Mouse (Mus musculus): ENCODE measurements around the gene Aplp2.
"Not testable (repeated sequence)": the region's sequence is repeated elsewhere in the genome, so short reads cannot be mapped to it uniquely, and the experiment has no call there.

Aplp2 gene

DNA sequence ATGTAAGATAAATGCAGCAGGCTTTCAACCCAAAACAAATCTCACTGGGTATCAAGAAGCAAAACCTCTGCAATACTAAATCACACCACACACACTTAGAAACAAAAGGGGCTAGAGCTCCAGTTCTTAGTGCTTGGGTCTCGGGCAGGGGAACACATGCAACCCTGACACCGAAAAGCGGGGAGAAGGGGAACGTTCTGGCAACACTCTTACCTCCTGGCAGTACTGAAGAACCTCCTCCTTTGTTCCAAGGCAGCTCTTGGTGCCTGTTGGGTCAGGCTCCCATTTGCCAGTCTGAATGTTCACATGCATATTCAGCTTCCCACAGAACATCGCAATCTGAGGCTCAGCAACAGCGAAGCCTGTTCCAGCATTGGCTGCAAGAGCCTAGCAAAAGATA, 33.9 kb downstream of the Aplp2 start:
- DNase-seq (ENCODE audit: low spot score): no peak

GRCm38 (mm10) chr9:31176379-31177130, 35.1 kb downstream of the Aplp2 start:
- DNase-seq (ENCODE audit: low spot score): peak; percentile 22

DNA sequence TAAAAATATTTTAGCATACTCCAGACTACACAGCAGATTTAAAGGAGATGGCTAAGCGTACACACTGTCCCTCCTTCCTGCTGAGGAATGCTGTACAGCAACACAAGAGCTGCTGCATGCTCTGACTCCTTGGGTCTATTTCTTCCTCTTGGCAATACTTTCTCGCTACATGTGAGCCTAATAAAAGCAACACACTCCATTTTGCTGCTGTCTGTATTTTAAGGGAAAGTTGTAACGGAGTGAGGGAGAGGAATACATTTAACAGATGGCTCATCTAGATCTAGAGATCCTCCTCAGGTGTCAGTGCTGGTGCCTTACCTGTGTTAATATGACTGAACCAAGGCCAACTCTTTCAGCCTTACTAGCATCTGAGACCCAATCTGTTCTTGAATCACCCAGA, 35.6 kb downstream of the Aplp2 start:
- DNase-seq (ENCODE audit: low spot score): no peak

GRCm38 (mm10) chr9:31175346-31175745, 36.3 kb downstream of the Aplp2 start:
- DNase-seq (ENCODE audit: low spot score): no peak

GRCm38 (mm10) chr9:31168356-31169093, 43.1 kb downstream of the Aplp2 start:
- no peak for DNase-seq (ENCODE audit: low spot score)

- DNase-seq (ENCODE audit: low spot score): no peak
These were observed 44.3 kb downstream of the Aplp2 start for GRCm38 (mm10) chr9:31167305-31167704.

DNA sequence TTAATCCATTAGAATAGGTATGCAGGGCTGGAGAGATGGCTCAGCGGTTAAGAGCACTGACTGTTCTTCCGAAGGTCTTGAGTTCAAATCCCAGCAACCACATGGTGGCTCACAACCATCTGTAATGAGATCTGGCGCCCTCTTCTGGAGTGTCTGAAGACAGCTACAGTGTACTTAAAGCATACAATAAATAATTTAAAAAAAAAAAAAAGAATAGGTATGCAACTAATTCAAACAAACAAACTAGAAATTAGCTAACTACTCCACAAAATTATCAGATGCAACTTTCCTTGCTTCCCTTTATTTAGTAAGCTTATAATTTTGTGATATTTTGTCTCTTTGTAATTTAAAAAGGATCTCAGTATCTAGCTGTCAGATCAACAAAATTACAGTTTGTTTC, 46.1 kb downstream of the Aplp2 start:
- DNase-seq (ENCODE audit: low spot score): not testable (repeated sequence)

DNA sequence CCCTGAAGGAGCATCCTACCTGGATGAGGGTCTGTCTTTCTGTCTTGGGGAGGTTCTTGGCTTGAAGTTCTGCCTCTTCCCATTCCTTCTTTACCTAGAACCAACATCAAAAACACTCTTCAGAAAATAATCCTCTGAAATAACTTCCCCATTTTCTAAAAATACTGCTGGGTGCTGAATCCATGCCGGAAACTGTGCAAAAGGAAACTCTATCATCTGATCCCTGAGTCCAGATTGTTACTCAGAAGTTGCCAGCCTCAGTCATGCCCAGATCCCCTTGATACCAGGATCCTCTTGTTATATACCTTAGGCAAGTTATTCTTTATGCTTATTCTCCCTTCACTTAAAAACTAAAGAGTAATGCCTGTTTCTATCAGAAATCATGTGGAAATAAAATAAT, 48.3 kb downstream of the Aplp2 start:
- DNase-seq (ENCODE audit: low spot score): no peak

- no peak for DNase-seq (ENCODE audit: low spot score)
These were observed 48.7 kb downstream of the Aplp2 start for GRCm38 (mm10) chr9:31162911-31163310.

DNA sequence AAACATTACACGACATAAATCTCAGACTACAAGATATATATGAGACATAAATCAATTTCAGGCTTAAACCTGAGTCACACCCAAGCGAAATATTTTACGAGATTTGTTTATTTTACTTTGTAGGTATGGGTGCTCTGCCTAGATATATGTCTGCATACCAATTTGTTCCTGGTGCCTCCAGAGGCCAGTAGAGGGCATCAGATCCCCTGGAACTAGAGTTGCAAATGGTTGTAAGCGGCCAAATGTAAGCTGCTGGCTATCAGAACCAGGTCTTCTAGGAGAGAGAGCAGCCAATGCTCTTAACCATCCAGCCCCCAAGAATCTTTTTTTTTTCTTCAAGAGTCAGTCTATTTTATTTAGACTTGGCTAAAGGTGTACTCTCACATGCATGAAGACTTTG, 51.7 kb downstream of the Aplp2 start:
- DNase-seq (ENCODE audit: low spot score): no peak

GRCm38 (mm10) chr9:31156594-31156993, 55.0 kb downstream of the Aplp2 start:
- no peak for DNase-seq (ENCODE audit: low spot score)

GRCm38 (mm10) chr9:31151050-31151449, 60.6 kb downstream of the Aplp2 start:
- DNase-seq (ENCODE audit: low spot score): no peak

DNA sequence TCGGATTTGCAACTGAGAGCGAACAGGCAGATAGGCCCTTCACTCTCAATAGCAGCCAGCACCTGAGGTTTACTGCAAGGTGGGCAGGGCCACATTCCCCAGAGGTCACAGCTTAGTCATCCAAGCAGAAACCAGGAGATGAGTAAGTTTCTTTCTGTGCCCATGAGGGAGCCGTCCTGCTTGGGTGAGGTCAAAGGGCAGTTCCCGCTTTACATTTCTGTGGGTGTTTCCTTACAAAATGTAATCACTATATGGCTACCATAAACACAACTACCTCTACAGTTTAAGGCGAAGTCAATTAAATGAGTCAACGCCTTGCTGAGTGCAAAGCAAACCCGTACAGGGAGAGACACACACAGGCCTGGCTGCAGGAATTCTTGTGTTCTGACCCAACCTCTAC, 63.5 kb downstream of the Aplp2 start:
- DNase-seq (ENCODE audit: low spot score): no peak

DNA sequence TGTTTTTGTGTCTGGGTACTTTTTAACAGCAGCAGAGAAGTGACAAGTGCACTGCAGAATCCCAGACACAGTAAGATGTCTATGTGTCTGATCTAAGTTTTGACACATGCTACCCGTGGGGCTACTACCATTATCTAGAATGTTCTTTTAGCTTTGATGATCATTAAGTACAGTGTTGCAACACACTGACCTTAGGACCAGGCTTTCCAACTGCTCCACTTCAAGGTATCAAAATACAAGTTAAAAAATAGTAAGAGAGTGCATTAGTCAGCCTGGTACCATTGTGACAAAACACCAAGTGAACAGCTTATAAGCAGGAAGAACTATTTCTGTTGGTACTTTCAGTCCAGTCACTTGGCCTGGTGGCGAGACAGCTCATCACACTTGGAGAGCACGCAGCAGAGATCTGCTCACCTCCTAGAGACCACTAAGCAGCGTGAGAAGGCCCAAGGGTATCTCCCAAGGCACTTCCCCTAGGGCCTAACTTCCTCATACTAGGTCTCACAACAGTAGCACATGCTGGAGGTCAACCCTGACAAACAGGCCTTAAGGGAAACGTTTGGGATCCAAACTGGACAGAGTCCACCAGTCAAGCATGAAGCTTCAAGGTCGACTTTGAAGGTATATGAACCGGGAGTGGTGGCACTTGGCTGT, 66.2 kb downstream of the Aplp2 start:
- no peak for DNase-seq (ENCODE audit: low spot score)

- DNase-seq (ENCODE audit: low spot score): no peak
These were observed 68.7 kb downstream of the Aplp2 start for GRCm38 (mm10) chr9:31142924-31143323.

DNA sequence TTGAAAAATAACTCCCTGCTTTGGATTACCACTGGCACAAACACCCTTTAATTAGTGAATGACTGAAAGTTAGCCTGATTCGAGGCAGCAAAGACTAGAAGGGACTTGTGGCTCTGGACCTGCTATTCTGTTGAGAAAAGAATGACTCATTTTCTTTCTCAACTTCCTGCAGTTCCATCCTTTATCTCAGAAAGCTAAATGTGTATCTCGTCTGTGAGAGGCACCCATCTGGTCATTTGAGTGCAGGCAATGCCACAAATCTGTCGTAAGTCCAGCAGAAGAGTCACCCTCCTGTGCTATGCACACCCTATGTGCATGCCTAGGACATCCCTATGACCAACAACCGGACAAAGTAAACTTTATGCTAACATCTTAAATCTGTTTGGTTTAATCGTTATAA, 78.5 kb downstream of the Aplp2 start:
- no peak for DNase-seq (ENCODE audit: low spot score)

DNA sequence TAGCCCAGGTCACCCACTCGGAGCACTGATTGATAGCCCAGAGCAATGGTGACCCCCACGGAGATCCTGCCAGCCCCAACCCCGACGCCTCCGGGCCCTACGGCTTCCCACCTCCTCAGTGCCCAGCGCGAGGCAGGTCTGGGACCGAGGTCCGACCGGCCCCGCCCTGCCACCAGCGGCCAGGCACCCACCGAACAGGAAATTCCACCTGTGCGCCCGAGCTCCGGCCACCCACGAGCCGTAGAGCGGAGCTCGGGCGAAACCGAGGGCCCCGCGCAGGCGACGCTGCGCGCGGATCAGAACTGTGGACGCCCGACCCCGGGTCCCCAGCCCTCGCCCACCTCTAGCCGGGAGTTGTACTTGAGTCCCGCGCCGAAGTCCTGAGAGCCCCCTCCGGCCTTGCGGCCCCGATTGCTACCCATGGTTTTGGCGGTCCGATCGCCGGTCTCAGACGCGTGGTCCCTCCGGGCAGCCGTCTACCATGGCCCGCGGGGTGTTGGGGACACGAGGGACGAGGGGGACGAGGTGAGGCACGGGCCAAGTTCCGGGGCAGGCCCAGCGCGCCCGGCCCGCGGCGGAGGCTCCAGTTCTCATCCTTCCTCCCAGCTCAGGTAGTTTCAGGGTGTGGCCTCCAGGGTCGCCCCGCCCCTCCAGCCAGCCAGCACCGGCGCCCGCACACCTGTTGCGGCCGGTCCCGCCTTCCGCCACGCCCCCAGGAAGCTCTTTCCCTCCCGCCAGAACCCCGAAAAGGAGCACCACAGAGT, 80.2 kb downstream of the Aplp2 start, which contains the start of gene St14:
Gene St14 (minus strand): TSS at position 649 of the 764 bp plus-strand sequence.
- no peak for DNase-seq (ENCODE audit: low spot score)

DNA sequence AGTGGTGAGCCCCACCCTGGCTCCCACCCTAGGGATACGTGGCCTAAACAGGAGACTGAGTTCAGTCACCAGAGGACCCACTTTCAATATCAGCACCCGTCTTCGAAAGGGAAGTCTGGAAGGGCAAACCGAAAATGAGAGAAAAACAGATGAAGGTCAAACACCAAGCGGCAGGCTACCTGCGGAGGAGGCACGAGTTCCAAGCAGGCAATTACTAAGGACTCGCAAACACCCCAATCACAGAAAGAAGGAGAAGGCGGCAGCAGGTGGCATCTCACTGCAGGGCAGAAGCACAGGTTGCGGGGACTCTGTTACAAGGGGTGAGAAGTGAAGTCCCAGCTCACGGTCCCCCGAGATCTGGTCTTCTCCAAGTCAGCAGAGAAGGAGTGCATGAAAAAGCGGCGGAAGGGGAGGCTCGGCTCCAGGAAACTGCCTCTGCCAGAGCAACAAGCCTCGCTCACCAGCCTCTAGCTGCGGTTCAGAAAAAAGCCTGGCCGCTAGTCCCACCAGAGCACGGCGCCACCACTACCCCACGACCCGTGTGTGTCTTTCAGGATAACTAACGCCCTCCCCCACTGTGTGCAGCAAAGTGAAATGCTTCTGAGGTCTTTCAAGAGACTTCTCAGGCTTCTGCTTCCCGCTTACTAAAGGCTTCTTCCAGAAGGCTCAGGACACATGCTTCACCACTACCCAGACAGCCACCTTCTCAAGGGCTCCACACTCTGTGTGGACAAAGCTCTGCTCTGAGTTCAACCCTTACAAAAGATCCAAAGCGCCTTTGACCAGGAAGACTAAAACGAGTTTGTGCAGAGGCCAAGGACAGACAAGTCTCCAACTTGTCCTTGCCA, 81.0 kb downstream of the Aplp2 start:
- DNase-seq (ENCODE audit: low spot score): no peak

DNA sequence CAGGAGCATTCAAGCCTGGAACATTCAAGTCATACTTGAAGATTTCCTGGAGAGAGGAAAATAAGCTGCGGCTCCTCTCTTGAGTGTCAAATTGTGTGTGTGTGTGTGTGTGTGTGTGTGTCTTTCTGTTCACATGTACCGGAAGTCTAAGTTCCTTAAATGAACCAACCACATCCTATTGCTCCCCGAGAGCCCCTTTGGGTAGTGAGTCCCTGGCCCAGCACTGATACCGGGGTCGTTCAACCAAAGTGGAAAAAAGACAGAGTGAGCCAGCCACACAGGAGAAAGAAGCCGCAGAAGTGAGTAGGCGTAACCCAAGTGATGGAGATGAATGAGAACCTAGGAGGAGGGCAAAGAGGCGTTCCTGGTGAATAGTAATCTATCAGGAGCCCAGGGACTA, 81.7 kb downstream of the Aplp2 start:
- peak; percentile 18 for DNase-seq (ENCODE audit: low spot score)

DNA sequence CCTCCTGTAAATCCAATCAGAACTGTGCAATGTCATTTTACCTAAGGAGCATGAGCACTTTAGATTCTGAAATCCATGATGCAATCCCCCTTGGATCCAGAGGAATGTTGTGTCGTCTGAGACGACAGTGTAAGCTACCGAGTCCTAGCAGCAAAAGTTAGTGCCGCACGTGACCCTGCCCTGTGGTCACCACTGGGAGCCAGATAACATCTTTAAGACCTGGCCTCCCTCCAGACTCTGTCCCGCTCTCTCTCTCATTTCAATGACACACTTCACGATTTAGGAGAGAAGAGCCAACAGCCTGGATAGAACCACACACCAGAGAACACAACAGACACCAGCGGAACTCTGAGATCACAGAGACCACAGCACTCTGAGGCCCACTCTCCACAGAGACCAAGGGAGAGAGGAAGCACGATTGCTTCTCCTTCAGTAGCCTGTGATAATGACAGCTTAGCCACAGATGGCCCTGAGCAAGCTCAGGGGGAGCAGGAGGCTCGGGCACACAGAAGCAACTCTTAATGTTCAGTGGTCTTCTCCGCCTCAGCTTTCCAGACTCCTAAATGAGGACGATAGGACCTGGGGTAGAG, 83.6 kb downstream of the Aplp2 start:
- DNase-seq (ENCODE audit: low spot score): no peak

DNA sequence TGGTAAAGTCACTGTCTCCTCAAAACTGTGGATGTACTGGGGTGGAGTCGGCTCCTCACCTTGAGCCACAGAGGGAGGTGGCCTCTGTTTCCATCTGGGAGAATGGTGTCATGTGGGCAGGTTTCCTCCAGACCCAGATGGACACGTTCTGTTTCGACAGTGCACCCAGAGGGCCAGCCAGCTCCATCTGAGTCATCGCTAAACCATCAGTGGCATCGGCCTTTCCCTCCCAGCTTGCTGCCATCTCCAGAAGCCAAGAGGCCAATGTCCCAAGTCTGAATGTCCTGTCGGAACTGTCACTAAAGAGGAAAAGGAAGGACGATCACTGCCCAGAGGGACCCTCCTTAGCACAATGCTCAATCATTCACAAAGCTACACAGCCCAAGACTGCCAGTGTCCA, 85.5 kb downstream of the Aplp2 start:
- DNase-seq (ENCODE audit: low spot score): no peak

All from spleen, adult 12 weeks (tissue).